Mouse (Mus musculus): Measurements from ENCODE around the gene Nsdhl.

DNA sequence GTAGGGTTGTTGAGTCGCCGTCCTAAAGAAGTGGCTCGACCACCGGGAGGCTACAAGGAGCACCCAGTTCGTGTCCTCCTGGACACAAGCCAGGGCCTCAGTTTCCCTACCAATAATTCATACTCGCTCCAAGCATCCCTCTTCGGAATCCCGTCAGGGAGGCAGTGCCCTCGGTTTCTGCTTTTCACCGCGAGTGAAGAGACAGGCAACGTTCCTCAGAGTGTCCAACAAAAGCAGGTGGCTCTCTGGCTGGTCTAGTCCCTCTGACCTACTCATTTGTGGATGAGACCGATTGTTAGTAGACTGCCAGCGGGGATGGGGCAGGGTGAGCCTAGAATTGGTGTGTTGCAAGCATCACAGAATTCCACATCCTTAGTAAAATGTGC lies 69.2 kb downstream of the Nsdhl start:
- TF ChIP-seq POLR2A (IDR thresholded peaks at IDR 0.05; ENCODE audit: control insufficient read depth in 1 of 2, insufficient read depth in 1 of 2, low read depth in 1 of 2, low read length in 2 of 2, poor library complexity in 1 of 2) (no peak), CTCF (IDR thresholded peaks at IDR 0.05 in 2 of 3, conservative IDR thresholded peaks at IDR 0.05 in 1 of 3; ENCODE audit: control insufficient read depth in 1 of 3, insufficient read depth in 1 of 3, low read depth in 2 of 3, low read length in 3 of 3, poor library complexity in 1 of 3, severe bottlenecking in 1 of 3) (no peak), RAD21 (IDR thresholded peaks at IDR 0.05; ENCODE audit: low read depth, low read length) (no peak), MAZ (IDR thresholded peaks at IDR 0.05; ENCODE audit: low read depth, low read length) (no peak), RCOR1 (IDR thresholded peaks at IDR 0.05; ENCODE audit: low read depth, low read length) (no peak), SIN3A (IDR thresholded peaks at IDR 0.05; ENCODE audit: low read length) (no peak), EP300 (IDR thresholded peaks at IDR 0.05; ENCODE audit: low read depth in 1 of 2, low read length in 2 of 2) (no peak)

All from MEL (cell line).